Mouse (Mus musculus) embryonic facial prominence, embryonic 11.5 days (tissue): ENCODE data around the gene Gpr165. TPM values are rescaled to one million over a fixed set of nuclear protein-coding genes. Genes with fewer than 3 reads are reported as not detected.
A peak's percentile ranks its signal among the peaks of the same experiment; 100 is the strongest.

ENCODE experiments used
- ATAC-seq: fragments of 200-750 bp; cut with Nextera tagmentation; replicated peaks from 2 replicates; pipeline ENCODE4 v1.8.0; 2017; ENCODE audit warnings: low read depth; ENCODE audit not compliant: insufficient number of reproducible peaks, low FRiP score, low TSS enrichment
- DNase-seq: peaks from one replicate; pipeline ENCODE4 v3.0.0-alpha.2; 2015; ENCODE audit warnings: low spot score
- H3K27ac ChIP-seq: fragments of 300-500 bp; sonication (generic); replicated peaks from 2 replicates; pipeline ENCODE4 v1.5.1; 2014; ENCODE audit warnings: mild to moderate bottlenecking, low read depth, low read length, control low read depth
- H3K27me3 ChIP-seq: fragments of 300-500 bp; sonication (generic); 2 replicates; pipeline ENCODE4 v1.6.1; 2014; ENCODE audit warnings: mild to moderate bottlenecking, low read length, moderate library complexity, mixed read lengths; ENCODE audit not compliant: control insufficient read depth, insufficient read depth
- H3K36me3 ChIP-seq: fragments of 300-500 bp; sonication (generic); replicated peaks from 2 replicates; pipeline ENCODE4 v1.6.1; 2014; ENCODE audit warnings: low read depth, mild to moderate bottlenecking, low read length, moderate library complexity, mixed read lengths; ENCODE audit not compliant: control insufficient read depth, insufficient read depth
- H3K4me1 ChIP-seq: fragments of 300-500 bp; sonication (generic); 2 replicates; pipeline ENCODE4 v1.6.1; 2014; ENCODE audit warnings: low read length, mixed read lengths; ENCODE audit not compliant: control insufficient read depth, insufficient read depth
- H3K4me2 ChIP-seq: fragments of 300-500 bp; sonication (generic); 2 replicates; pipeline ENCODE4 v1.6.1; 2014; ENCODE audit warnings: low read depth, mild to moderate bottlenecking, control low read depth, low read length, moderate library complexity
- H3K4me3 ChIP-seq: fragments of 300-500 bp; sonication (generic); 2 replicates; pipeline ENCODE4 v1.5.1; 2014; ENCODE audit warnings: low read depth, low read length, control low read depth
- H3K9ac ChIP-seq: fragments of 300-500 bp; sonication (generic); replicated peaks from 2 replicates; pipeline ENCODE4 v1.6.1; 2014; ENCODE audit warnings: mild to moderate bottlenecking, control low read depth, low read length
- H3K9me3 ChIP-seq: fragments of 300-500 bp; sonication (generic); replicated peaks from 2 replicates; pipeline ENCODE4 v1.6.1; 2016; ENCODE audit warnings: mild to moderate bottlenecking, low read length, inconsistent platforms, mixed read lengths; ENCODE audit not compliant: control insufficient read depth
- WGBS: fragments of 180-500 bp; shearing (Covaris S2); extraction: QIAGEN DNeasy Blood & Tissue Kit; methylation state at CpG from one replicate; pipeline ENCODE4 v1.1.7; 2014; 5-methylcytosine and 5-hydroxymethylcytosine counted together
- polyA plus RNA-seq: library from polyadenylated mRNA; unstranded; fragments of >200 nt; fragmentation: Nextera tagmentation; extraction: Ambion mirVana; gene quantifications from 2 replicates; pipeline ENCODE4 v1.2.1, GENCODE M21; 2014

Gene Gpr165
- polyA plus RNA-seq, result 0.63 and 0.81 TPM in 2 replicates

DNA sequence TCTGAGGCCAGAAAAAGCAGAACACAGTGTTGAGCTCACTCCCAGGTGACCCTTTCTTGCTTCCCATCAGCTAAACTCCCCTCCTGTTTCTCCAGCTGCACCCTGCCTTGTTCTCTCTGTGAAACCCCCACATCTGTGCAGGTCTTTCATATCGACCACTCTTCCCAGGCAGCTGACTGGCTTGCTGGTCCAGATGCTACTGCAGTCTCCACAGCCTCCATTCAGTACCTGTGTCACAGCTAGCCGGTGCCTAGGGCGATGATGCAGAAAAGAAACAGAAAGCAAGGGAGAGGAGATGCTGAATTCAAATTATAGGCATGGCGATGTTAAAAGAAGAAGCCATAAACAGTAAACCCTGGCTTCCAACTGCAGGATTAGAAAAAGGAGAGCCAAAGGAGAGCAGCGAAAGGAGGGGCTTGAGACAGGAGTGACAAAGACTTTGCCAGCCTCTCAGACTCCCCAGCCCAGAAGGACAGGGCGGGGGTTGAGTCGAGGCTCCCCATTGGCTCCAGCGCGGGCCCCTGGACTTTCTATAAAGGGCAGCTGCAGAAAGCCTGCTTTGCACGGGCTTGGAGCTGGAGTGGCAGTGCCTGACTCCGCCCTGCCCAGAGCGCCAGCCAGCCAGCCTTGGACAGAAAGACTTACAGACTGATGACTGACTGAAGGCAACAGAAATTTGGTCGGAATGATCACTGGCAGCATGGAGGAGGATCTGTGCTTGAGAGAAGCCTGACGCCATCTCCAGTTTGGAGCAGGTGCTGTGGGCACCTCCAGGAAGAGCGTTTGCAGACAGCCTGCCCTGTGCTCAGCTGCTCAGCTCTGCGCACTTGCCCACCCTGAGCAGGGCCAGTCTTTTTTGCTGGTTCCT is at the start of gene Gpr165:
Gene Gpr165, plus strand, starts transcription at position 535 of the 868 bp plus-strand sequence.
- no peaks in the 10 kb centered on the region for H3K9me3 ChIP-seq
- ATAC-seq, result peak; percentile 99
- no peaks in the 10 kb centered on the region for H3K4me1 ChIP-seq
- no peaks in the 10 kb centered on the region for H3K27me3 ChIP-seq
- peak within 1 kb of the TSS; percentile 34 for H3K9ac ChIP-seq
- H3K4me3 ChIP-seq, result peak within 1 kb of the TSS; percentile 28
- H3K4me2 ChIP-seq, result peak within 1 kb of the TSS; percentile 44
- WGBS, result 20% methylated on average over 15 of the region's 16 CpGs
- no peak within 1 kb of the TSS for H3K27ac ChIP-seq
- peak; percentile 57 for DNase-seq
- no peaks in the 10 kb centered on the region for H3K36me3 ChIP-seq

GRCm38 (mm10) chrX:96674871-96675270 is 38.4 kb upstream of the Gpr165 start:
- H3K4me3 ChIP-seq, result no peak overlapping the region
- no peaks in the 10 kb centered on the region for H3K9me3 ChIP-seq
- H3K4me1 ChIP-seq, result no peaks in the 10 kb centered on the region
- no peaks in the 10 kb centered on the region for H3K27me3 ChIP-seq
- DNase-seq (no peak), ATAC-seq (no peak)
- H3K4me2 ChIP-seq, result no peak overlapping the region
- H3K27ac ChIP-seq, result no peak overlapping the region
- no peaks in the 10 kb centered on the region for H3K36me3 ChIP-seq
- no peak overlapping the region for H3K9ac ChIP-seq
- WGBS, result 76% methylated on average over 1 of the region's 1 CpGs
